Mouse (Mus musculus) lung, postnatal 0 days (tissue): ENCODE measurements around the gene Msi2.
A peak's percentile ranks its signal among the peaks of the same experiment; 100 is the strongest.

Experiments
- CTCF ChIP-seq: IDR thresholded peaks from 2 replicates; pipeline ENCODE4 v1.5.1; 2016; ENCODE audit warnings: antibody characterized with exemption, mild to moderate bottlenecking
- EP300 ChIP-seq: IDR thresholded peaks from 2 replicates; pipeline ENCODE4 v1.6.1; 2016; ENCODE audit warnings: antibody characterized with exemption, mild to moderate bottlenecking, control low read depth

DNA sequence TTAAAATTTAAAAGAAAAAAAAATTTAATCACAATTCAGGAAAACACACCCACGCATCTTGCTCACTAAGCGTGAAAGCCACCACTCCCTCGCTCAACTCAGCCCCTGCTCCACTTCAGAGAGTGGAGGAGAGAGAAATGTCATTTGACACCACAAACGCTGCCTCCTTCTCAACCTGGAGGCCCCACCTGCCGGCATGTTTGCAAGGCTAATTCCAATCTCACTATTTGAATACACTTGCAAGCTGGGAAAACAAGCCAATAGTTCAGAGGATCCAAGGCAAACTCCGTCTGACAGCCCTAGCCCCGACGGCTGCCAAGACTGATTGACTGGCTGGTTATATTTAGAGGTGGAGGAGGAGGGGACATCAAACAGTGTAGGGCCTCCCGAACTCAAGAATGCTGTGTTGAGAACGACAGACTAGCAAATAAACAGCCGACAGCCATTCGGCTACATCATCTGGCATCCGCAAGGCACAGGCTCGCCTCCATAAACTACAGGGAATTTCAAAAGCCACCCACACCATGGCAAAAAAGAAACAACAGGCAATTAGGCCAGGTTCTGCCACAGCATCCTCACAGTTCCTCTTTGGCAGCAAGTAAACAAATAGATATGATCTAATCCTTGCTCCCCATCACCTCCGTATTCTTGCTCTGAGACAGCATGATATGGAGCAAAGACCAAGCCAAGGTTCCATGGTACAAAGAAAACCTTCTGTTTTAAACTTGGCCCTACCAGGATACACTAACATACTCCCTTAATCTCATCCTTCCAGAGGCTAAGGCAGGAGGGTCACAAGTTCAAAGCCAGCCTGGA lies 97.9 kb downstream of the Msi2 start:
- TF ChIP-seq CTCF (peak; percentile 24; the same call in 1 of the 2 replicates), EP300 (peak; percentile 10; the same call in 1 of the 2 replicates)
